Mouse (Mus musculus) lung, postnatal 0 days (tissue): ENCODE results near the gene Adgrg6. TPM values are rescaled to one million over a fixed set of nuclear protein-coding genes. Genes with fewer than 3 reads are reported as not detected.
A peak's percentile ranks its signal among the peaks of the same experiment; 100 is the strongest.

ENCODE experiments used
- ATAC-seq: fragments of 200-750 bp; cut with Nextera tagmentation; 2 replicates; pipeline ENCODE4 v1.8.0; 2017; ENCODE audit warnings: moderate library complexity
- DNase-seq: peaks from one replicate; pipeline ENCODE4 v3.0.0-alpha.2; 2016; ENCODE audit warnings: low spot score
- H3K27ac ChIP-seq: fragments of 300-500 bp; sonication (generic); 2 replicates; pipeline ENCODE4 v1.5.1; 2014; ENCODE audit warnings: antibody characterized with exemption, mild to moderate bottlenecking, low read length, mixed read lengths
- H3K27me3 ChIP-seq: fragments of 300-500 bp; sonication (generic); replicated peaks from 2 replicates; pipeline ENCODE4 v1.6.1; 2014; ENCODE audit warnings: low read length, mixed read lengths; ENCODE audit not compliant: insufficient read depth
- H3K36me3 ChIP-seq: fragments of 300-500 bp; sonication (generic); 2 replicates; pipeline ENCODE4 v1.6.1; 2014; ENCODE audit warnings: low read length, mixed read lengths; ENCODE audit not compliant: insufficient read depth
- H3K4me1 ChIP-seq: fragments of 300-500 bp; sonication (generic); 2 replicates; pipeline ENCODE4 v1.6.1; 2014; ENCODE audit warnings: antibody characterized with exemption, low read depth, low read length, mixed read lengths; ENCODE audit not compliant: insufficient read depth
- H3K4me2 ChIP-seq: fragments of 300-500 bp; sonication (generic); replicated peaks from 2 replicates; pipeline ENCODE4 v1.6.1; 2014; ENCODE audit warnings: low read depth, mild to moderate bottlenecking, low read length, moderate library complexity, mixed read lengths
- H3K4me3 ChIP-seq: fragments of 300-500 bp; sonication (generic); 2 replicates; pipeline ENCODE4 v1.5.1; 2014; ENCODE audit warnings: low read depth, low read length
- H3K9ac ChIP-seq: fragments of 300-500 bp; sonication (generic); replicated peaks from 2 replicates; pipeline ENCODE4 v1.6.1; 2014; ENCODE audit warnings: low read depth, mild to moderate bottlenecking
- H3K9me3 ChIP-seq: fragments of 300-500 bp; sonication (generic); 2 replicates; pipeline ENCODE4 v1.6.1; 2016; ENCODE audit warnings: low read length, mixed read lengths
- CTCF ChIP-seq: IDR thresholded peaks from 2 replicates; pipeline ENCODE4 v1.5.1; 2016; ENCODE audit warnings: antibody characterized with exemption, mild to moderate bottlenecking
- EP300 ChIP-seq: IDR thresholded peaks from 2 replicates; pipeline ENCODE4 v1.6.1; 2016; ENCODE audit warnings: antibody characterized with exemption, mild to moderate bottlenecking, control low read depth
- WGBS: fragments of 180-500 bp; shearing (Covaris S2); extraction: QIAGEN DNeasy Blood & Tissue Kit; methylation state at CpG from one replicate; pipeline ENCODE4 v1.1.7; 2014; 5-methylcytosine and 5-hydroxymethylcytosine counted together
- polyA plus RNA-seq: library from polyadenylated mRNA; unstranded; fragments of >200 nt; fragmentation: Nextera tagmentation; extraction: Ambion mirVana; gene quantifications from 2 replicates; pipeline ENCODE4 v1.2.1, GENCODE M21; 2015

The Adgrg6 gene
- polyA plus RNA-seq, 1 experiment from 2014 or later: 22.1 TPM

DNA sequence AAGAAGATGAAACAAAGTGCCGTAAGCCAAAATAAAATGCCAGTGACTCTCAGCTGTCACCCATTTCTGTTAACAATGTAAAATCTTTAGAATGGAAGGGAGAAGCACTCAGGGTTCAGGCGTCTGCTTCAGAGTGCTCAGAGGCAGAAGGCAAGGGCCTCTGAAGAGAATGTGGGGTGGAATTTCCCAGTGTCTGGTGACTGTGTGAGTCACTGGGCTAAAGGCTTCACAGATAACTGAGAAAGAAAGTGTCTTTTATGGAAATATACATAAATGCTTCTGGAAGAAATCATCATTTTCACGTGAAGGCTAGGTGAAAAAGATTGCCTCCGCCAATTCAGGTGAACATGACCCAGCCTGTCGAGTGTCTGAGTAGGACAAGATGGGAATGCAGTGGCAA is 159.9 kb downstream of the Adgrg6 start:
- H3K4me2 ChIP-seq: no peak overlapping the region
- no peaks in the 10 kb centered on the region for H3K27me3 ChIP-seq
- H3K9ac ChIP-seq: no peak overlapping the region
- no peak overlapping the region for H3K27ac ChIP-seq
- no peaks in the 10 kb centered on the region for H3K4me1 ChIP-seq
- H3K9me3 ChIP-seq: no peaks in the 10 kb centered on the region
- H3K4me3 ChIP-seq: no peak overlapping the region
- H3K36me3 ChIP-seq: no peaks in the 10 kb centered on the region
- DNase-seq (no peak), ATAC-seq (no peak)
- 74% methylated on average over 5 of the region's 5 CpGs for whole genome bisulfite sequencing
- no peak for TF ChIP-seq CTCF
- TF ChIP-seq EP300: no peak

DNA sequence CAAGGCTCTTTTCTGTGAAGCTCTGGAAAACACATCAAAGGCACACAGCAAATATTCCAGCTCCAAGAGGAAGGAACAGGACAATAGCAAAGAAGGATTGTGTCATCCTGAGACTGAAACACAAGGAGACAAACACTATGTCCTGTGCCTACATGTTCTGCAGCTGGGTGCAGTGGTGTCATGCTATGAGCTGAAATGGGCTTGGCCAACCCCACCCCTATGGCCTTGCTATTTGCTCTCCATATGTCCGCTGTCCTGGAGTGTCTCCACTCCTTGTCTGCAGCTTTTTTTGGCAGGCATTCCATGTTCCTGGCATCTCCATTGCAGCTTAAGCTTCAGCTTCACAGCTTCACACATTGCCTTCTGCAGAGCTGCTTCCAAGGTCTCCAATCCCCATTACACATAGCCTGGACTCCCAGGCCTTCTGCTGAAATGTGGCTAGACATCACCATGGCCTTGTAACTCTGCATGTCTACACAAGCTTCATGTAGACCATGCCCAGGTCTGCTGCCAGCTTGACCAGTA is 180.3 kb downstream of the Adgrg6 start:
- DNase-seq: peak; percentile 28
- Histone ChIP-seq H3K9me3 (no peaks in the 10 kb centered on the region), H3K4me3 (no peak overlapping the region), H3K4me1 (no peaks in the 10 kb centered on the region), H3K36me3 (no peaks in the 10 kb centered on the region), H3K27ac (no peak overlapping the region), H3K27me3 (no peaks in the 10 kb centered on the region), H3K4me2 (no peak overlapping the region), H3K9ac (no peak overlapping the region)
- WGBS: 56% methylated on average over 1 of the region's 1 CpGs
- no peak for TF ChIP-seq CTCF
- TF ChIP-seq EP300: no peak
- ATAC-seq: peak; percentile 53

DNA sequence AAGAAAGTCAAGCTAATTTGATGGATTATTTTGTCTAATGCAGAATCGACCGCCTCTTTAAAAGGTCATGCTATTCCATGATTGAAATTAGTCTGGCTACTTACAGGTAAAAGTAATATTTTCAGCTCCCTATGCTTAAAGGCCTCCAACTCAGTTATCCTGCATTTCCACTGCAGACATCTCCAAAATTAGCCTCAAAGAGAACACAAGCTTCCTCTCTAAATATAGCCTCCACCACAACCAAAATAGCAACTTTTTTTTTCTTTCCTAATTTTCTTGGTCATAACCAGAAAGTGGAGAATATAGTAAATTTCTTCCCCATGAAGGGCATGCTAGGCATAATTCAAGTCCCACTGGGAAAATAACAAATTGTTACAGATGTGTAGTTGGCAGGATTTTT is 182.2 kb downstream of the Adgrg6 start:
- Histone ChIP-seq H3K36me3 (no peaks in the 10 kb centered on the region), H3K4me2 (no peak overlapping the region), H3K4me3 (no peak overlapping the region), H3K4me1 (no peaks in the 10 kb centered on the region), H3K9ac (no peak overlapping the region), H3K27me3 (no peaks in the 10 kb centered on the region), H3K9me3 (no peaks in the 10 kb centered on the region), H3K27ac (no peak overlapping the region)
- WGBS: 82% methylated on average over 2 of the region's 2 CpGs
- DNase-seq: no peak
- TF ChIP-seq CTCF (no peak), EP300 (no peak)
- no peak for ATAC-seq

GRCm38 (mm10) chr10:14358271-14358670 is 187.2 kb downstream of the Adgrg6 start:
- 70% methylated on average over 3 of the region's 3 CpGs for WGBS
- no peak overlapping the region for H3K4me3 ChIP-seq
- no peaks in the 10 kb centered on the region for H3K36me3 ChIP-seq
- H3K9ac ChIP-seq: no peak overlapping the region
- no peaks in the 10 kb centered on the region for H3K4me1 ChIP-seq
- no peaks in the 10 kb centered on the region for H3K9me3 ChIP-seq
- H3K27ac ChIP-seq: no peak overlapping the region
- TF ChIP-seq CTCF (no peak), EP300 (no peak)
- no peaks in the 10 kb centered on the region for H3K27me3 ChIP-seq
- H3K4me2 ChIP-seq: no peak overlapping the region
- no peak for ATAC-seq
- DNase-seq: no peak

Other genes starting within 250 kb of the Adgrg6 start
- gene Vta1, start 159.9 kb upstream of the Adgrg6 start, polyA plus RNA-seq: 85.6 and 94.1 TPM in 2 replicates
- not detected in 2 replicates for gene Nmbr, start 159.9 kb upstream of the Adgrg6 start, polyA plus RNA-seq
- not detected in 2 replicates for gene Gje1, start 172.6 kb upstream of the Adgrg6 start, polyA plus RNA-seq